Comparison of ENCODE assay signal across 8 mouse cellular contexts in genomic region chr5:137770709-137771108, GRCm38 (mm10). TPM values are rescaled to one million over a fixed set of nuclear protein-coding genes. Genes with fewer than 3 reads are reported as not detected.
DNase-seq lines count a peak whose midpoint lies in the region; ATAC-seq and TF ChIP-seq lines count a peak whose summit lies in the region.

No protein-coding gene starts in this region.

- 34% methylated on average over 2 of the region's 2 CpGs for whole genome bisulfite sequencing in midbrain, embryonic 11.5 days
- 47% methylated on average over 2 of the region's 2 CpGs for WGBS in midbrain, embryonic 15.5 days
- WGBS in forebrain, postnatal 0 days = 56% methylated on average over 2 of the region's 2 CpGs
- 32% methylated on average over 2 of the region's 2 CpGs for WGBS in lung, postnatal 0 days

- no peak overlapping the region for H3K4me3 ChIP-seq in midbrain, embryonic 11.5 days (ENCODE audit: low read depth, low read length)
- H3K4me3 ChIP-seq in midbrain, embryonic 15.5 days = no peak overlapping the region
- no peak overlapping the region for H3K4me3 ChIP-seq in forebrain, postnatal 0 days (ENCODE audit: low read depth, low read length)
- no peak overlapping the region for H3K4me3 ChIP-seq in lung, postnatal 0 days (ENCODE audit: low read depth, low read length)

- no peak overlapping the region for H3K27ac ChIP-seq in midbrain, embryonic 11.5 days (ENCODE audit: low read depth, low read length)
- no peak overlapping the region for H3K27ac ChIP-seq in midbrain, embryonic 15.5 days
- H3K27ac ChIP-seq in forebrain, postnatal 0 days (ENCODE audit: low read depth, low read length) = no peak overlapping the region
- H3K27ac ChIP-seq in lung, postnatal 0 days (ENCODE audit: low read length) = no peak overlapping the region

- H3K36me3 ChIP-seq in midbrain, embryonic 11.5 days (ENCODE audit: control insufficient read depth, insufficient read depth, low read length) = no peaks in the 10 kb centered on the region
- H3K36me3 ChIP-seq in midbrain, embryonic 15.5 days (replicated peaks) = no peaks in the 10 kb centered on the region
- H3K36me3 ChIP-seq in forebrain, postnatal 0 days (ENCODE audit: insufficient read depth) = no peaks in the 10 kb centered on the region
- no peaks in the 10 kb centered on the region for H3K36me3 ChIP-seq in lung, postnatal 0 days (ENCODE audit: insufficient read depth, low read length)

- H3K9me3 ChIP-seq in midbrain, embryonic 11.5 days (ENCODE audit: control insufficient read depth, low read length) = no peaks in the 10 kb centered on the region
- H3K9me3 ChIP-seq in midbrain, embryonic 15.5 days = no peaks in the 10 kb centered on the region
- H3K9me3 ChIP-seq in forebrain, postnatal 0 days (ENCODE audit: low read length) = no peaks in the 10 kb centered on the region
- H3K9me3 ChIP-seq in lung, postnatal 0 days (ENCODE audit: low read length) = no peaks in the 10 kb centered on the region

- H3K27me3 ChIP-seq in midbrain, embryonic 11.5 days (ENCODE audit: control insufficient read depth, insufficient read depth, low read length) = no peaks in the 10 kb centered on the region
- H3K27me3 ChIP-seq in midbrain, embryonic 15.5 days (replicated peaks) = no peaks in the 10 kb centered on the region
- no peaks in the 10 kb centered on the region for H3K27me3 ChIP-seq in forebrain, postnatal 0 days (ENCODE audit: insufficient read depth, low read length)
- H3K27me3 ChIP-seq in lung, postnatal 0 days (replicated peaks; ENCODE audit: insufficient read depth, low read length) = no peaks in the 10 kb centered on the region

- peak; percentile 67 for DNase-seq in adrenal gland, postnatal 14 days
- DNase-seq in adrenal gland, postnatal 25 days = no peak
- peak; percentile 94 for DNase-seq in midbrain, embryonic 11.5 days (ENCODE audit: low spot score, missing footprints)
- DNase-seq in forebrain, postnatal 0 days = peak; percentile 64
- peak; percentile 65 for DNase-seq in lung, postnatal 0 days (ENCODE audit: low spot score)
- DNase-seq in left cerebral cortex, adult 18-20 months (ENCODE audit: low spot score in 2 of 2) = no peak
- no peak for DNase-seq in left cerebral cortex, postnatal 14 days (ENCODE audit: low spot score in 2 of 2)

- no peak overlapping the region for H3K9ac ChIP-seq in midbrain, embryonic 11.5 days (ENCODE audit: low read length)
- no peak overlapping the region for H3K9ac ChIP-seq in midbrain, embryonic 15.5 days
- H3K9ac ChIP-seq in forebrain, postnatal 0 days = no peak overlapping the region
- no peak overlapping the region for H3K9ac ChIP-seq in lung, postnatal 0 days (replicated peaks; ENCODE audit: low read depth)

- TF ChIP-seq CTCF in forebrain, postnatal 0 days (IDR thresholded peaks at IDR 0.05; ENCODE audit: low read depth) = peak; percentile 85
- TF ChIP-seq CTCF in lung, postnatal 0 days (IDR thresholded peaks at IDR 0.05) = peak; percentile 91

- no peaks in the 10 kb centered on the region for H3K4me1 ChIP-seq in midbrain, embryonic 11.5 days (ENCODE audit: control insufficient read depth, insufficient read depth, low read length)
- peaks cover 8% of the 10 kb centered on the region for H3K4me1 ChIP-seq in midbrain, embryonic 15.5 days
- H3K4me1 ChIP-seq in forebrain, postnatal 0 days (ENCODE audit: insufficient read depth) = no peaks in the 10 kb centered on the region
- no peaks in the 10 kb centered on the region for H3K4me1 ChIP-seq in lung, postnatal 0 days (ENCODE audit: insufficient read depth, low read depth, low read length)

- no peak for TF ChIP-seq EP300 in lung, postnatal 0 days (IDR thresholded peaks at IDR 0.05)

- no peak overlapping the region for H3K4me2 ChIP-seq in midbrain, embryonic 11.5 days
- H3K4me2 ChIP-seq in midbrain, embryonic 15.5 days = no peak overlapping the region
- H3K4me2 ChIP-seq in forebrain, postnatal 0 days (ENCODE audit: low read depth) = no peak overlapping the region
- H3K4me2 ChIP-seq in lung, postnatal 0 days (replicated peaks; ENCODE audit: low read depth, low read length) = no peak overlapping the region

- intact Hi-C loops in left cerebral cortex, postnatal 14 days (cut with DNase I) = no loop called here

- peak; percentile 33 for ATAC-seq in midbrain, embryonic 11.5 days (ENCODE audit: low FRiP score)
- no peak for ATAC-seq in midbrain, embryonic 15.5 days (replicated peaks)
- peak; percentile 48; the same call in 1 of the 2 replicates for ATAC-seq in forebrain, postnatal 0 days
- ATAC-seq in lung, postnatal 0 days = 0 out of 2 replicates have a peak, but pooled peaks have one; percentile 52

RNA-seq across cellular contexts. Expression of gene Ppp1r35, which starts 7.9 kb away (rescaled TPM):
- 20.4 and 21.9 TPM in 2 replicates for total RNA-seq in adrenal gland, postnatal 14 days (2021)
- total RNA-seq in adrenal gland, postnatal 25 days (2021) = 30.9 and 34.0 TPM in 2 replicates
- polyA plus RNA-seq in midbrain, embryonic 11.5 days (2014; fragmentation: Nextera tagmentation; extraction: Ambion mirVana) = 73.3 and 83.1 TPM in 2 replicates
- polyA plus RNA-seq in midbrain, embryonic 15.5 days (2015; fragmentation: Nextera tagmentation; extraction: Ambion mirVana) = 37.3 and 45.0 TPM in 2 replicates
- total RNA-seq in forebrain, postnatal 0 days (2014; rRNA removed) = 28.8 and 47.4 TPM in 2 replicates
- polyA plus RNA-seq in forebrain, postnatal 0 days (2015; fragmentation: Nextera tagmentation; extraction: Ambion mirVana) = 39.1 and 41.8 TPM in 2 replicates
- 28.8 and 29.8 TPM in 2 replicates for polyA plus RNA-seq in lung, postnatal 0 days (2015; fragmentation: Nextera tagmentation; extraction: Ambion mirVana)
- total RNA-seq in left cerebral cortex, adult 18-20 months (2021) = 10 to 100 TPM; 23.7 to 25.7 TPM
- 10 to 100 TPM; 26.0 to 29.2 TPM for total RNA-seq in left cerebral cortex, postnatal 14 days (2021)

RNA-seq across cellular contexts. Expression of gene Mepce, which starts 16.7 kb away (rescaled TPM):
- total RNA-seq in adrenal gland, postnatal 14 days (2021) = 41.5 and 46.7 TPM in 2 replicates
- total RNA-seq in adrenal gland, postnatal 25 days (2021) = 58.3 and 66.5 TPM in 2 replicates
- 11.4 and 11.5 TPM in 2 replicates for polyA plus RNA-seq in midbrain, embryonic 11.5 days (2014; fragmentation: Nextera tagmentation; extraction: Ambion mirVana)
- 10.7 and 10.8 TPM in 2 replicates for polyA plus RNA-seq in midbrain, embryonic 15.5 days (2015; fragmentation: Nextera tagmentation; extraction: Ambion mirVana)
- 33.3 and 47.7 TPM in 2 replicates for total RNA-seq in forebrain, postnatal 0 days (2014; rRNA removed)
- polyA plus RNA-seq in forebrain, postnatal 0 days (2015; fragmentation: Nextera tagmentation; extraction: Ambion mirVana) = 18.3 and 21.1 TPM in 2 replicates
- 12.2 and 13.7 TPM in 2 replicates for polyA plus RNA-seq in lung, postnatal 0 days (2015; fragmentation: Nextera tagmentation; extraction: Ambion mirVana)
- 10 to 100 TPM; 39.1 to 50.2 TPM for total RNA-seq in left cerebral cortex, adult 18-20 months (2021)
- total RNA-seq in left cerebral cortex, postnatal 14 days (2021) = 10 to 100 TPM; 29.2 to 30.2 TPM

RNA-seq across cellular contexts. Expression of gene Zcwpw1, which starts 16.9 kb away (rescaled TPM):
- 5.6 and 5.7 TPM in 2 replicates for total RNA-seq in adrenal gland, postnatal 14 days (2021)
- 3.6 and 5.2 TPM in 2 replicates for total RNA-seq in adrenal gland, postnatal 25 days (2021)
- polyA plus RNA-seq in midbrain, embryonic 11.5 days (2014; fragmentation: Nextera tagmentation; extraction: Ambion mirVana) = 11.4 and 14.8 TPM in 2 replicates
- polyA plus RNA-seq in midbrain, embryonic 15.5 days (2015; fragmentation: Nextera tagmentation; extraction: Ambion mirVana) = 10.5 and 11.9 TPM in 2 replicates
- total RNA-seq in forebrain, postnatal 0 days (2014; rRNA removed) = 3.5 and 7.7 TPM in 2 replicates
- polyA plus RNA-seq in forebrain, postnatal 0 days (2015; fragmentation: Nextera tagmentation; extraction: Ambion mirVana) = 3.1 and 4.8 TPM in 2 replicates
- 2.4 and 4.3 TPM in 2 replicates for polyA plus RNA-seq in lung, postnatal 0 days (2015; fragmentation: Nextera tagmentation; extraction: Ambion mirVana)
- 1 to 10 TPM; 5.9 to 7.6 TPM for total RNA-seq in left cerebral cortex, adult 18-20 months (2021)
- 1 to 10 TPM; 4.4 to 7.4 TPM for total RNA-seq in left cerebral cortex, postnatal 14 days (2021)

RNA-seq across cellular contexts. Expression of gene Tsc22d4, which starts 25.2 kb away (rescaled TPM):
- total RNA-seq in adrenal gland, postnatal 14 days (2021) = 74.9 and 87.3 TPM in 2 replicates
- total RNA-seq in adrenal gland, postnatal 25 days (2021) = 86.0 and 104 TPM in 2 replicates
- polyA plus RNA-seq in midbrain, embryonic 11.5 days (2014; fragmentation: Nextera tagmentation; extraction: Ambion mirVana) = 47.0 and 62.9 TPM in 2 replicates
- polyA plus RNA-seq in midbrain, embryonic 15.5 days (2015; fragmentation: Nextera tagmentation; extraction: Ambion mirVana) = 58.0 and 59.8 TPM in 2 replicates
- total RNA-seq in forebrain, postnatal 0 days (2014; rRNA removed) = 120 and 135 TPM in 2 replicates
- polyA plus RNA-seq in forebrain, postnatal 0 days (2015; fragmentation: Nextera tagmentation; extraction: Ambion mirVana) = 112 and 134 TPM in 2 replicates
- polyA plus RNA-seq in lung, postnatal 0 days (2015; fragmentation: Nextera tagmentation; extraction: Ambion mirVana) = 119 and 129 TPM in 2 replicates
- total RNA-seq in left cerebral cortex, adult 18-20 months (2021) = 100 to 1,000 TPM; 139 to 145 TPM
- 100 to 1,000 TPM; 169 to 181 TPM for total RNA-seq in left cerebral cortex, postnatal 14 days (2021)

RNA-seq across cellular contexts. Expression of gene Nyap1, which starts 29.3 kb away (rescaled TPM):
- total RNA-seq in adrenal gland, postnatal 14 days (2021) = 3.6 and 5.9 TPM in 2 replicates
- total RNA-seq in adrenal gland, postnatal 25 days (2021) = 3.0 and 5.6 TPM in 2 replicates
- 4.8 TPM in 2 replicates for polyA plus RNA-seq in midbrain, embryonic 11.5 days (2014; fragmentation: Nextera tagmentation; extraction: Ambion mirVana)
- polyA plus RNA-seq in midbrain, embryonic 15.5 days (2015; fragmentation: Nextera tagmentation; extraction: Ambion mirVana) = 58.6 and 61.2 TPM in 2 replicates
- 251 and 252 TPM in 2 replicates for total RNA-seq in forebrain, postnatal 0 days (2014; rRNA removed)
- polyA plus RNA-seq in forebrain, postnatal 0 days (2015; fragmentation: Nextera tagmentation; extraction: Ambion mirVana) = 42.0 and 48.9 TPM in 2 replicates
- polyA plus RNA-seq in lung, postnatal 0 days (2015; fragmentation: Nextera tagmentation; extraction: Ambion mirVana) = 0.51 and 0.65 TPM in 2 replicates
- total RNA-seq in left cerebral cortex, adult 18-20 months (2021) = 10 to 100 TPM; 80.1 to 82.0 TPM
- 10 to 100 TPM; 78.5 to 83.4 TPM for total RNA-seq in left cerebral cortex, postnatal 14 days (2021)

Comparison
In these comparisons a context has a peak if more than half of its experiments do, and no peak if none do; other contexts are left out.
1. DNase-seq: peak in adrenal gland, postnatal 14 days (single experiment), midbrain, embryonic 11.5 days (single experiment), forebrain, postnatal 0 days (single experiment) and lung, postnatal 0 days (single experiment); none in adrenal gland, postnatal 25 days (single experiment), left cerebral cortex, adult 18-20 months (0 of 2) and left cerebral cortex, postnatal 14 days (0 of 2).